Mouse (Mus musculus): ENCODE results near the gene Sebox. TPM values are rescaled to one million over a fixed set of nuclear protein-coding genes. Genes with fewer than 3 reads are reported as not detected.

The Sebox gene
- polyA plus RNA-seq (2016; fragmentation: Nextera tagmentation; extraction: Ambion mirVana), result not detected in 2 replicates

GRCm38 (mm10) chr11:78502909-78503650 lies at the start of gene Sebox:
Gene Sebox (plus strand): TSS chr11:78503447.
- peaks cover 3% of the 10 kb centered on the region; the same call in 1 of the 2 replicates for H3K4me1 ChIP-seq
- H3K9me3 ChIP-seq, result no peaks in the 10 kb centered on the region
- peaks cover 31% of the 10 kb centered on the region for H3K27me3 ChIP-seq
- no peak within 1 kb of the TSS for H3K4me2 ChIP-seq (replicated peaks)
- no peak within 1 kb of the TSS for H3K4me3 ChIP-seq
- H3K27ac ChIP-seq, result no peak within 1 kb of the TSS
- WGBS, result 73% methylated on average over 7 of the region's 7 CpGs
- no peak within 1 kb of the TSS for H3K9ac ChIP-seq
- ATAC-seq (ENCODE audit: insufficient number of reproducible peaks, insufficient read depth, low FRiP score, low TSS enrichment), result no peak
- H3K36me3 ChIP-seq, result peaks cover 18% of the 10 kb centered on the region

DNA sequence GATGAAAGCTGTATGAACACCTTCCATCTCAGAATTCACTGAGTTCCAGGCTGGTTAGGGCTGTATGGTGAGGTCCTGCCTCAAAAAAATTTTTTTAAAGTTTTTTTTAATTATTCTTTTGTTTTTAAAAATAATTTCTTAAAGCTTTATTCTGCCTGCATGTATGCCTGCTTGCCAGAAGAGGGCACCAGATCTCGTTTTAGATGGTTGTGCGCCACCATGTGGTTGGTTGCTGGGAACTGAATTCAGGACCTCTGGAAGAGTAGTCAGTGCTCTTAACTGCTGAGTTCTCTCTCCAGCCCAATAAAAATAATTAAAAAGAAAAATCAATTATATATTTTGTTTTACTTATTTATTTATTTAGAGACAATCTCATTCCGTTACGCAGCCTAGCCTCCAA lies 49.6 kb upstream of the Sebox start:
- H3K27me3 ChIP-seq, result no peaks in the 10 kb centered on the region
- WGBS, result 20% methylated on average over 4 of the region's 4 CpGs
- H3K36me3 ChIP-seq, result no peaks in the 10 kb centered on the region
- H3K27ac ChIP-seq, result no peak overlapping the region
- no peak for ATAC-seq (ENCODE audit: insufficient number of reproducible peaks, insufficient read depth, low FRiP score, low TSS enrichment)
- no peak overlapping the region for H3K4me3 ChIP-seq
- no peaks in the 10 kb centered on the region for H3K4me1 ChIP-seq
- H3K9me3 ChIP-seq, result no peaks in the 10 kb centered on the region
- H3K9ac ChIP-seq, result no peak overlapping the region
- no peak overlapping the region for H3K4me2 ChIP-seq (replicated peaks)

GRCm38 (mm10) chr11:78454276-78454675 lies 49.0 kb upstream of the Sebox start:
- H3K36me3 ChIP-seq, result no peaks in the 10 kb centered on the region
- H3K4me1 ChIP-seq, result no peaks in the 10 kb centered on the region
- H3K27me3 ChIP-seq, result no peaks in the 10 kb centered on the region
- no peak overlapping the region for H3K27ac ChIP-seq
- WGBS, result 68% methylated on average over 7 of the region's 7 CpGs
- no peak overlapping the region for H3K4me3 ChIP-seq
- H3K9me3 ChIP-seq, result no peaks in the 10 kb centered on the region
- H3K4me2 ChIP-seq (replicated peaks), result no peak overlapping the region
- ATAC-seq (ENCODE audit: insufficient number of reproducible peaks, insufficient read depth, low FRiP score, low TSS enrichment), result no peak
- no peak overlapping the region for H3K9ac ChIP-seq

DNA sequence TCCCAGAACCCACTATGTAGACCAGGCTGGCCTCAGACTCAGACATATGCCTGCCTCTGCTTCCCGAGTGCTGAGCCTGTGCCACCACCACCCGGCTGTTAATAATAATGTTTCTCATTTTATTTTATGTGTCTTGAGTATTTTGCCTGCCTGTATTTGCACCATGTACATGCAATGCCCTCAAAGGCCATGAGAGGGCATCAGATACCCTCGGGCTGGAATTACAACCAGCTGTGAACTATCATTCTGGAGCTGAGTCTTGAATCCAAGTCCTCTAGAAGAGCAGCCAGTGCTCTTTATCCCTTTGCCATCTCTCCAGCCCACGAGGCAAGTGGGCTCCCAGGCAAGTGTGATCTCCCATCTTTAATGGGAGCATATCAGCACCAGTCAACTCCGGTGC lies 47.9 kb upstream of the Sebox start:
- no peaks in the 10 kb centered on the region for H3K27me3 ChIP-seq
- no peak overlapping the region for H3K4me2 ChIP-seq (replicated peaks)
- no peaks in the 10 kb centered on the region for H3K9me3 ChIP-seq
- 42% methylated on average over 5 of the region's 5 CpGs for WGBS
- H3K36me3 ChIP-seq, result no peaks in the 10 kb centered on the region
- no peak overlapping the region for H3K9ac ChIP-seq
- H3K27ac ChIP-seq, result no peak overlapping the region
- no peaks in the 10 kb centered on the region for H3K4me1 ChIP-seq
- H3K4me3 ChIP-seq, result no peak overlapping the region
- ATAC-seq (ENCODE audit: insufficient number of reproducible peaks, insufficient read depth, low FRiP score, low TSS enrichment), result no peak

DNA sequence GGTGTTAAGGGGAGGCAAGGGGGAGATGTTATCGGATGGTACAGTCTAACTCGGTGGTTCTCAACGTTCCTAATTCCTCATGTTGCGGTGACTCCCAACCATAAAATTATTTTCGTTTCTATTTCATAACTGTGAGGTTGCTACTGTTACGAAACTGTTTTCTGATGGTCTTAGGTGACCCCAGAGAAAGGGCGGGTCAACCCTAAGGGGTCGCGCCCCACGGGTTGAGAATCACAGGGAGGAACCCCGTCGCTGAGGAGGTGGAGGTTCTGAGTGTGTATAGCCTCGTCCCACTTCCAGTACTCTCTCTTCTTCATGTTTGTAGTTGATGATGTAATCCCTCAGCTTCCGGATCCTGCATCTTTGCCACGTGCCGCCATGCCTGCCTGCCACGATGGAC lies 44.5 kb upstream of the Sebox start:
- H3K36me3 ChIP-seq, result no peaks in the 10 kb centered on the region
- no peak for ATAC-seq (ENCODE audit: insufficient number of reproducible peaks, insufficient read depth, low FRiP score, low TSS enrichment)
- no peaks in the 10 kb centered on the region for H3K4me1 ChIP-seq
- H3K4me2 ChIP-seq (replicated peaks), result no peak overlapping the region
- WGBS, result 81% methylated on average over 17 of the region's 17 CpGs
- no peaks in the 10 kb centered on the region for H3K27me3 ChIP-seq
- H3K9ac ChIP-seq, result no peak overlapping the region
- 0 out of 2 replicates have a peak, but pooled peaks cover 4% of the 10 kb centered on the region for H3K9me3 ChIP-seq
- H3K27ac ChIP-seq, result no peak overlapping the region
- no peak overlapping the region for H3K4me3 ChIP-seq

- peaks cover 13% of the 10 kb centered on the region for H3K4me1 ChIP-seq
- no peak overlapping the region for H3K4me2 ChIP-seq (replicated peaks)
- 61% methylated on average over 1 of the region's 1 CpGs for WGBS
- no peaks in the 10 kb centered on the region for H3K36me3 ChIP-seq
- H3K9ac ChIP-seq, result no peak overlapping the region
- no peak for ATAC-seq (ENCODE audit: insufficient number of reproducible peaks, insufficient read depth, low FRiP score, low TSS enrichment)
- H3K27ac ChIP-seq, result no peak overlapping the region
- H3K27me3 ChIP-seq, result no peaks in the 10 kb centered on the region
- H3K9me3 ChIP-seq, result 0 out of 2 replicates have a peak, but pooled peaks cover 4% of the 10 kb centered on the region
- H3K4me3 ChIP-seq, result no peak overlapping the region
Observed at GRCm38 (mm10) chr11:78461894-78462293, 41.4 kb upstream of the Sebox start.

DNA sequence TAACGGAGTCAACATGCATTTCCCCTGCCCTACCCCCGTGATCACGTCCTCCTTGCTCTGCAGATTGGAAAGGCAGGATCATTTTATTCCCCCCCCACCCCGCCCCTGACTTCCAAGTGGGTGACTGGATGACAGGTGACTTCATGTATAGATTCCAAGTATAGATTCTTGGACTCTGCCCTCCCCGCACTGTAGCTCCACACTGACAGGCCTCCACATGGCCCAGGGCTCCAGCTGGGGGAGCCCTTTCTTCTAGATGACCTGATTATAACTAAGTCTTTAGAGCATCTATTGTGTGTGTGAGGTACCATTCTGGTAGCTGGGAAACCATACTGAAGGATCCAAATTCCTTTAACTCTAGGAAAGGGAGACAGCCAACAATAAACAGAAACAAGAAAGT lies 40.6 kb upstream of the Sebox start:
- Histone ChIP-seq H3K36me3 (no peaks in the 10 kb centered on the region), H3K9ac (no peak overlapping the region), H3K9me3 (0 out of 2 replicates have a peak, but pooled peaks cover 4% of the 10 kb centered on the region), H3K4me3 (no peak overlapping the region), H3K27ac (no peak overlapping the region), H3K4me1 (peaks cover 15% of the 10 kb centered on the region), H3K27me3 (no peaks in the 10 kb centered on the region), H3K4me2 (replicated peaks) (no peak overlapping the region)
- ATAC-seq (ENCODE audit: insufficient number of reproducible peaks, insufficient read depth, low FRiP score, low TSS enrichment), result no peak
- 83% methylated on average over 5 of the region's 5 CpGs for WGBS

DNA sequence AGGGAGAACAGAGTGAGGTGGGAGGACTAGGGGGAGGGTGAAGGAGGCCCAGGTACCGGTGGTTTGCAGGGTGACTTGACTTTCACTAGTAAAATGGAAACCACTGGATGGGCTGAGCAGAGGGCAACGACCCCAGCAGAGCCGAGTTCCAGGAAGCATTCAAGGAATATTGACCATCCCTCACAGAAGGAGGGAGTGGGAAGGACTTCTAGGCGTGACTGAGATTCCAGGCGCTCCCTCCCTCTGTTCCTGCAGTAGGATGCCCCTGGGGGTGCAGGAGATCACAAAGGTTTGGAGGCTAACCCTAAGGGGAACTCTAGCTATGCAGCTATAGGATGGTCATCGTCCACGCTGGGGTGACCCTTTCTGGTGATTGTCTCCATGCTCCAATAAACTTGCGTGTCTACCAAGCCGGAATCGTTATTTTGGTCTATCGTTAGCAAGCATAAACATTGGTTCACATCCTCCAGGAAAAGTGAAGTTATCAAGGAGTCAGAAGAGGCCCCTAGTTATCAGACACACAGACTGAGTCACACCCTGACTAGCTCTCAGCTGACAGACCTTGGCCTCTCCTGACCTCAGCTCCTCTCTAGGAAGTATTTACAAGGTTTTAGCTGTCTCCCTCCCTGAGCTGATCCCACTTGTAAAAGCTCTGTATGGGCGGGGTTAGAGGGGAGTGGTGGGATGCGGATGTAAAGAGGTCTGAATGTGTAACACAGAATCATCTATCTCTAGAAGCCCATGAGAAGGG lies 39.8 kb upstream of the Sebox start:
- Histone ChIP-seq H3K4me2 (replicated peaks) (no peak overlapping the region), H3K27ac (no peak overlapping the region), H3K27me3 (no peaks in the 10 kb centered on the region), H3K36me3 (no peaks in the 10 kb centered on the region), H3K9ac (no peak overlapping the region), H3K4me1 (peaks cover 15% of the 10 kb centered on the region), H3K4me3 (no peak overlapping the region), H3K9me3 (0 out of 2 replicates have a peak, but pooled peaks cover 4% of the 10 kb centered on the region)
- 60% methylated on average over 13 of the region's 13 CpGs for WGBS
- no peak for ATAC-seq (ENCODE audit: insufficient number of reproducible peaks, insufficient read depth, low FRiP score, low TSS enrichment)

DNA sequence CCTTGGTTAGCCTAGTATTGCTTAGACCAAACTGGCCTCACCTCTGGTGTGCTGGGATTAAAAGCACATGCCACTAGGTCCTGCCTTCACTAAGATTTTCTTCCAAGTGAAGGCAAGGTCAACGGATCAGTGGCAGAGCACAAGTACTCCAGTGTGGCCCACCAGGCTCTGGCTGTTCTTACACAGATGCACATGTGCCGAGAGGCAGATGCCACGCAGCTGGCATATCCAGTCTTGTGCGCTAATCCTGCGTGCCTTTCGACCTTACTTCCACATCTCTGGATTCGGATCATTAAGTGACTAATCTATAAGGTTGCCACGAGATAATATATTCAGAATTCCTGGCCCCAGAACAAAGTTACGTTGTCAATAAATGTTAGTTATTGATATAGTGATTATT lies 38.1 kb upstream of the Sebox start:
- H3K36me3 ChIP-seq, result no peaks in the 10 kb centered on the region
- H3K4me2 ChIP-seq (replicated peaks), result peak overlapping the region; percentile 82
- H3K27ac ChIP-seq, result peak overlapping the region; percentile 97; the same call in 1 of the 2 replicates
- peak overlapping the region; percentile 90 for H3K9ac ChIP-seq
- 0 out of 2 replicates have a peak, but pooled peaks cover 4% of the 10 kb centered on the region for H3K9me3 ChIP-seq
- H3K4me3 ChIP-seq, result peak overlapping the region; percentile 73
- no peaks in the 10 kb centered on the region for H3K27me3 ChIP-seq
- 36% methylated on average over 9 of the region's 9 CpGs for WGBS
- peaks cover 15% of the 10 kb centered on the region for H3K4me1 ChIP-seq
- 0 out of 2 replicates have a peak, but pooled peaks have one; percentile 20 for ATAC-seq (ENCODE audit: insufficient number of reproducible peaks, insufficient read depth, low FRiP score, low TSS enrichment)

DNA sequence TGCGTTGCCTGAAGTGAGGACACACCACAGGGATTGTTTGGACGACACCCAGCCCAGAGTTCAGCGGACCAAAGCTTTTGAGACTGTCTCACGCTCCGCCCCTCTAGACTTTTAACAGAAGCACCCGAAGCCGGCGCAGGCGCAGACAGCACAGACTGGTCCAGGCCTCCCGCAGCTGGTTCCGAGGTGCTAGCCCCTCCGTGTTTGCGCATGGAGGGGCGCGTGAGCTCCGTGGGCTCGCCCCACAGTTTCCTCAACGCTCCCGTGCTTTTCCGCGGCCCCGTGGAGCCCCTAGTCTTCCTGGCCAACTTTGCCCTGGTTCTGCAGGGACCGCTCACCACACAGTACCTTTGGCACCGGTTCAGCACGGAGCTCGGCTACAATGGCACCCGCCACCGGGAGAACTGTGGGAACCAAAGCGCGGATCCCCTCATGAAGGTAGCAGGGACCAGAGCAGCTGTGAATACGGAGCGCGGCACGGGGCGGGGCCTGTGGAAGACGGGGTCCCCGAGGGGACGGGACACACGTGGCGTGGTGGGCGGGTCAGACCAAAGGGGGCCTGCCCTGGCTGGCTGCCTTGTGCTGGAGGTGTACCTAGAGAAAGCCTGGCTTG lies 37.6 kb upstream of the Sebox start, which contains the start of gene Slc46a1:
TSS of gene Slc46a1 (plus strand) at position 130 of the 613 bp plus-strand sequence.
- ATAC-seq (ENCODE audit: insufficient number of reproducible peaks, insufficient read depth, low FRiP score, low TSS enrichment), result peak; percentile 93
- WGBS, result under 1% methylated on average over 41 of the region's 41 CpGs

GRCm38 (mm10) chr11:78466242-78466912 lies 36.9 kb upstream of the Sebox start:
- H3K9me3 ChIP-seq, result 0 out of 2 replicates have a peak, but pooled peaks cover 4% of the 10 kb centered on the region
- H3K4me3 ChIP-seq, result peak overlapping the region; percentile 73
- H3K27ac ChIP-seq, result peak overlapping the region; percentile 97
- H3K4me2 ChIP-seq (replicated peaks), result peak overlapping the region; percentile 82
- H3K9ac ChIP-seq, result peak overlapping the region; percentile 90
- peaks cover 15% of the 10 kb centered on the region for H3K4me1 ChIP-seq
- no peaks in the 10 kb centered on the region for H3K27me3 ChIP-seq
- peak; percentile 7; the same call in 1 of the 2 replicates for ATAC-seq (ENCODE audit: insufficient number of reproducible peaks, insufficient read depth, low FRiP score, low TSS enrichment)
- H3K36me3 ChIP-seq, result peaks cover 2% of the 10 kb centered on the region; the same call in 1 of the 2 replicates
- WGBS, result 63% methylated on average over 23 of the region's 23 CpGs

More for the DNA sequence above, 37.6 kb upstream of the Sebox start, which contains the start of gene Slc46a1:
- peaks cover 15% of the 10 kb centered on the region for H3K4me1 ChIP-seq
- peak within 1 kb of the TSS; percentile 82 for H3K4me2 ChIP-seq (replicated peaks)
- H3K9ac ChIP-seq, result peak within 1 kb of the TSS; percentile 90
- H3K36me3 ChIP-seq, result no peaks in the 10 kb centered on the region
- 0 out of 2 replicates have a peak, but pooled peaks cover 4% of the 10 kb centered on the region for H3K9me3 ChIP-seq
- H3K27ac ChIP-seq, result peak within 1 kb of the TSS; percentile 97
- H3K4me3 ChIP-seq, result peak within 1 kb of the TSS; percentile 73
- H3K27me3 ChIP-seq, result no peaks in the 10 kb centered on the region
